Mouse (Mus musculus) ES-E14 (cell line): ENCODE data around the gene S100a13.

Source experiments
- CHD2 ChIP-seq: IDR thresholded peaks from 2 replicates; pipeline ENCODE4 v1.6.1; 2014; ENCODE audit warnings: mild to moderate bottlenecking, low read depth, low read length, inconsistent platforms
- HCFC1 ChIP-seq: IDR thresholded peaks from 2 replicates; pipeline ENCODE4 v1.6.1; 2012; ENCODE audit warnings: low read length, inconsistent platforms, borderline replicate concordance; ENCODE audit not compliant: insufficient read depth
- MAFK ChIP-seq: IDR thresholded peaks from 2 replicates; pipeline ENCODE4 v1.6.1; 2014; ENCODE audit warnings: mild to moderate bottlenecking, low read depth, low read length, inconsistent platforms; ENCODE audit not compliant: insufficient read depth
- ZC3H11A ChIP-seq: IDR thresholded peaks from 2 replicates; pipeline ENCODE4 v1.6.1; 2012; ENCODE audit warnings: low read depth, mild to moderate bottlenecking, inconsistent platforms, low read length, borderline replicate concordance
- ZNF384 ChIP-seq: IDR thresholded peaks from 2 replicates; pipeline ENCODE4 v1.6.1; 2012; ENCODE audit warnings: low read depth, low read length, inconsistent platforms

- no peak for TF ChIP-seq ZC3H11A
- no peak for TF ChIP-seq HCFC1
- no peak for TF ChIP-seq MAFK
- no peak for TF ChIP-seq ZNF384
- TF ChIP-seq CHD2: no peak
Observed at GRCm38 (mm10) chr3:90509747-90510123, 4.5 kb upstream of the S100a13 start.
